Mouse (Mus musculus) hindlimb bud, embryonic 11.5 days (tissue): ENCODE data around the gene Vsig2.

ENCODE experiments used
- DNase-seq: peaks from one replicate; pipeline ENCODE4 v3.0.0-alpha.2; 2012; ENCODE audit warnings: low read depth, low spot score; ENCODE audit errors: extremely low spot score

The Vsig2 gene

GRCm38 (mm10) chr9:37560617-37561016, 21.6 kb downstream of the Vsig2 start:
- no peak for DNase-seq

GRCm38 (mm10) chr9:37563805-37564204, 24.8 kb downstream of the Vsig2 start:
- no peak for DNase-seq

- no peak for DNase-seq
Measured at GRCm38 (mm10) chr9:37567019-37567418, 28.0 kb downstream of the Vsig2 start.

GRCm38 (mm10) chr9:37567454-37567853, 28.4 kb downstream of the Vsig2 start:
- DNase-seq: no peak

GRCm38 (mm10) chr9:37567892-37568604, 29.0 kb downstream of the Vsig2 start:
- DNase-seq: no peak

GRCm38 (mm10) chr9:37568605-37569214, 29.7 kb downstream of the Vsig2 start:
- no peak for DNase-seq

- DNase-seq: no peak
Measured at GRCm38 (mm10) chr9:37569231-37569835, 30.3 kb downstream of the Vsig2 start.

- no peak for DNase-seq
Measured at GRCm38 (mm10) chr9:37572204-37572876, 33.3 kb downstream of the Vsig2 start.

GRCm38 (mm10) chr9:37576436-37576930, 37.4 kb downstream of the Vsig2 start:
- no peak for DNase-seq

GRCm38 (mm10) chr9:37583594-37583993, 44.5 kb downstream of the Vsig2 start:
- no peak for DNase-seq

- DNase-seq: no peak
Measured at GRCm38 (mm10) chr9:37586718-37587117, 47.7 kb downstream of the Vsig2 start.

GRCm38 (mm10) chr9:37590381-37590780, 51.3 kb downstream of the Vsig2 start:
- DNase-seq: no peak

GRCm38 (mm10) chr9:37592025-37592424, 53.0 kb downstream of the Vsig2 start:
- no peak for DNase-seq

- DNase-seq: no peak
Measured at GRCm38 (mm10) chr9:37592633-37593032, 53.6 kb downstream of the Vsig2 start.

GRCm38 (mm10) chr9:37593690-37594089, 54.6 kb downstream of the Vsig2 start:
- no peak for DNase-seq
